Mouse (Mus musculus) cortical plate, adult 2 months (tissue): ENCODE measurements around the gene Usp3. TPM values are rescaled to one million over a fixed set of nuclear protein-coding genes. Genes with fewer than 3 reads are reported as not detected.

Experiments
- H3K27ac ChIP-seq: fragments of 200-500 bp; 2 replicates; pipeline ENCODE4 v1.5.1; 2012; ENCODE audit warnings: low read length, control low read depth, inconsistent platforms; ENCODE audit not compliant: insufficient read depth
- H3K4me1 ChIP-seq: fragments of 200-500 bp; 2 replicates; pipeline ENCODE4 v1.6.1; 2011; ENCODE audit warnings: low read length; ENCODE audit not compliant: control insufficient read depth, insufficient read depth
- H3K4me3 ChIP-seq: fragments of 200-500 bp; 2 replicates; pipeline ENCODE4 v1.5.1; 2011; ENCODE audit warnings: mild to moderate bottlenecking, low read length, control low read depth; ENCODE audit not compliant: insufficient read depth
- CTCF ChIP-seq: fragments of 200-500 bp; IDR thresholded peaks from 2 replicates; pipeline ENCODE4 v1.5.1; 2011; ENCODE audit warnings: mild to moderate bottlenecking, control low read depth, low read length; ENCODE audit not compliant: insufficient read depth; ENCODE audit errors: extremely low read depth
- POLR2A ChIP-seq: fragments of 200-500 bp; IDR thresholded peaks from 2 replicates; pipeline ENCODE4 v1.6.1; 2011; ENCODE audit warnings: mild to moderate bottlenecking, low read length, control low read depth; ENCODE audit not compliant: insufficient read depth; ENCODE audit errors: extremely low read depth
- polyA plus RNA-seq: library from polyadenylated mRNA; depleted of rRNA; stranded (reverse); fragments of >200 nt; gene quantifications from 2 replicates; pipeline ENCODE4 v1.2.3, GENCODE M21; 2012; rRNA removed

Usp3 gene
- polyA plus RNA-seq, result 26.7 and 30.6 TPM in 2 replicates

DNA sequence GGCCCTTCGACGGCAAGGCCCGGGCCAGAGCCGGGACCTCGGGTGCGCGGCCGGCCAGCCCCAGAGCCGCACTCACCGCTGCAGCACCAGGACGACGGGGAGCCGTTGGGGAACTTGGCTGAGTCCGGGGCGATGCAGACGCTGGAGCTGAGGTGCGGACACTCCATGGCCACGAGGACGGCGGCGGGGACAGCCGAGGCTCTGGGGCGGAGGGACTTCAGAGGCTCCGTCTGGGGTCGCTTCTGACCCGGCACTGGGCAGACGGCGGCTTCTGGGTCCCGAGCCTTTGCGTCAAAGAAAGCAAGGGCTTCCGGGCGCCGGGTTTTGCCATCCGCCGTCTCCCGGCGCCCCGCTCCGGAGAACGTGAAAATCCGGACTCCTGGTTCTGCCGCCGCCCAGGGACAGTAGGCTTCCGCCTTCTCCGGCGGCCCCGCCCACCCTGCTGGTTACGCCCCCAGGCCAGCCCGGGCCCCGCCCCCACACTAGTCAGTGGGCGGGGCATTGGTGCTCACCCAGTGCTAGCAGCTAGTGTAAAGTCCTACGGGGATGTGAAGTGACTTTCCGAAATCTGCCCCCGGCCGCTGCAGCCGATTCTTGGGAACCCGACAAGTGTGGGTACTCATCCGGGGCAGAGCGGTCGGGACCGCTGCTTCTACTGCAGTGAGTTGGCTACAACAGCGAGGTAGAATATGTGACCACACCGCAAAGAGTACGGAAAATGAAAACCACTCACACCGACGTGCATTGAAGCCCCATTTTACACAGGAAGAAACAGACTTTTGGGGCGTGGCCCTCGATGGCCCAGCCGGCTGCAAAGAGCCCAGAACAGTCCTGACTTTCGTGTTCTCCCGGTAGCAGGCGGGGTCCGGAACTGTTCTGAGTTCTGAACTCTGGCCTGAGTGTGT lies at the start of gene Usp3:
Gene Usp3 (minus strand): TSS at position 435 of the 905 bp plus-strand sequence.
- H3K27ac ChIP-seq, result peak within 1 kb of the TSS; percentile 90
- peak within 1 kb of the TSS; percentile 42 for H3K4me3 ChIP-seq
- peaks cover 2% of the 10 kb centered on the region for H3K4me1 ChIP-seq
- no peak for TF ChIP-seq CTCF
- 0 out of 2 replicates have a peak, but pooled peaks have one; percentile 24 for TF ChIP-seq POLR2A

DNA sequence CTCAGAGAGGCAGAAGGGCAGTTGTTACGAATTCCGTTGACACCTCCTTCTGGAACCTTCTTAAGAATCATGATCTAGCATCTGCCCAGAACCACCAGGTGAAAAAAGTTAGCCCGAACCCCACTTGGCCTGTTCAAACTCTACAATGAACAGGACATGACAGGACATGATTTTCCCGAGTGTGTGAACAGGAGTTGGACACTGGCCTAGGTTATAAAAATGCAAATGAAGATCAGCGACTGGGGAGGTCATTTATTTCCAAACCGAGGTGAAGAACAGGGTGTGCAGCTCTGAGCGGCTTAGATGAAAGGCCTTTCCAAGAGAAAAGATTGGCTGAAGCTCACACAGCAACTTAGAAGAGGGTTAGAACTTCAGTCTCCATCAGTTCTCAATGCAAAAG lies 47.5 kb upstream of the Usp3 start:
- Histone ChIP-seq H3K27ac (no peak overlapping the region), H3K4me3 (no peak overlapping the region), H3K4me1 (no peaks in the 10 kb centered on the region)
- TF ChIP-seq POLR2A (no peak), CTCF (no peak)

DNA sequence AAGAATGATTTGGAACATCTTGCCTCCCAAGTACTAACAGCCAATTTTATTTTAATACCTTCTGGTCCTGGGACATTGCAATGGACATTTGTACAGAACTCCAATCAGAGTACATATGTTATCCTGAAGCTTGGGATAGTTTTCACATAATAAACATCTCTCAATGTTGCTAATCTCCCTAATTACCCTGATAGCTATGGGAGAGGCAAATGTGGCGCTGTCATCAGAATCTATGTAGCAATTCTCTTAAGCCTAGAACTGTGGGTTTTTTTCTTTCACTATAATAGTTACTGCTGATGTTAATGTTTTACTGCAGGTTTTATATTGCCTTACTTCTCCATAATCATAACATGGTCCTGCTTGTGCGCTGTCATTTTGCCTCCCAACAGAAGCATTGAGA lies 46.7 kb upstream of the Usp3 start:
- no peak overlapping the region for H3K27ac ChIP-seq
- H3K4me1 ChIP-seq, result no peaks in the 10 kb centered on the region
- H3K4me3 ChIP-seq, result no peak overlapping the region
- TF ChIP-seq CTCF (no peak), POLR2A (no peak)

DNA sequence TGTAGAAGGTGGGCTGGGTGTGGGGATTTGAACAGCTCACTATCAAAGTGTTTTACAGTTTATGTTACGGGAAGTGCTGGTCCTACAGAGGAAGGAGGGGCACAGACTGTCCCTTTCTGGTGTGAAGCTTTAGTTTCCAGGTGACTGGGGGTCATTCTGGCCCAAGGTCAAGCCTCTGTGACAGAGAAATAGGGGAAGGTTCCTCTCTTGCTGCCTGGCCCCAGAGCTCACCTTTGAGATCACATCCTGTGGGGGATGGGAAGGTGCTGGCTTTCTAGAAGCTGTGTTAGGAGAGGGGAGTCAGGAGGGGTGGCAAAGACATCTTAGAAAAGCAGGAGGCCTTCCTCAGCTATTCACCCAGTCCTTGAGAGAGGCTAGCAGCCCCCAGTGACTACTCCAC lies 39.5 kb upstream of the Usp3 start:
- no peak overlapping the region for H3K27ac ChIP-seq

DNA sequence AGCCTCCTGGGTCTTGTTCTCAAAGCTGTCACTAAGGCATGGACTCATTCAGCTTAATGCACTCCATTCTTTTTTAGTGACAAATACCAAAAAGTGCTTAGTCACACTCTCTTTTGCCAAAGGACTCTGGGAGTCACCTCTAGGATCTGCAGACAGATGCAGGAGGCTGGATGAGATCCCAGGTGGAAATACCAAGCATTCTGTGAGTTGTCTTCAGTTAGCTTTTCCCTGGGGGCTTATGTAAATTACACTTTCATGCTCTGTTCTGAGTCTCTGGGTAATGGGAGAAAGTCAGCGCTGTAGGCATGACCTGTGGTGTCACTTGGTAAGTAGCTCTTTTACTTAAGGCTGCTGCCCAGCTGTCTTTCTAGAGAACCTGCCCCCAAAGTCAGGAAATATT lies 38.0 kb upstream of the Usp3 start:
- H3K4me1 ChIP-seq, result no peaks in the 10 kb centered on the region
- H3K27ac ChIP-seq, result no peak overlapping the region
- no peak overlapping the region for H3K4me3 ChIP-seq
- TF ChIP-seq POLR2A (no peak), CTCF (no peak)

More for the DNA sequence above, 39.5 kb upstream of the Usp3 start:
- H3K4me1 ChIP-seq, result no peaks in the 10 kb centered on the region
- no peak overlapping the region for H3K4me3 ChIP-seq
- no peak for TF ChIP-seq POLR2A
- no peak for TF ChIP-seq CTCF

DNA sequence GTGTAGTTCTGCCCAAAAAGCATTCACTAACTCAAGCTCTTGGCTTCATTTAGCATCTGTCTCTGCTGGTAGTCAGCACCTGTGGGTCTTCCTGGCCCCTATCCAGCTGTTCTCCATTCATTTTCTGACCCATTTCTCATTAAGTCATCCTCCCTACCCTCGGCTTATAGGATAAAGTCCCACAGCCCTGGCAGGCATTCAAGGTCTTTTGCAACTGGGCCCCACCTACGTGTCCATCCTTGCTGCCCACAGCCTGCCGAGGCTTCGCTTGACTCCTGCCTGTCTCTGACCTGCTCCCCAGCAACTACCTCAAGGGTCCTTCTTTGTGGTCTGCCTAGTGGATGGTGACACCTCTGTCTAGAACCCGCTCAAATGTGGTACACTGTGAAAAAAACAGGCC lies 33.7 kb upstream of the Usp3 start:
- H3K4me3 ChIP-seq, result no peak overlapping the region
- TF ChIP-seq CTCF, result no peak
- TF ChIP-seq POLR2A, result no peak
- no peak overlapping the region for H3K27ac ChIP-seq
- H3K4me1 ChIP-seq, result no peaks in the 10 kb centered on the region

DNA sequence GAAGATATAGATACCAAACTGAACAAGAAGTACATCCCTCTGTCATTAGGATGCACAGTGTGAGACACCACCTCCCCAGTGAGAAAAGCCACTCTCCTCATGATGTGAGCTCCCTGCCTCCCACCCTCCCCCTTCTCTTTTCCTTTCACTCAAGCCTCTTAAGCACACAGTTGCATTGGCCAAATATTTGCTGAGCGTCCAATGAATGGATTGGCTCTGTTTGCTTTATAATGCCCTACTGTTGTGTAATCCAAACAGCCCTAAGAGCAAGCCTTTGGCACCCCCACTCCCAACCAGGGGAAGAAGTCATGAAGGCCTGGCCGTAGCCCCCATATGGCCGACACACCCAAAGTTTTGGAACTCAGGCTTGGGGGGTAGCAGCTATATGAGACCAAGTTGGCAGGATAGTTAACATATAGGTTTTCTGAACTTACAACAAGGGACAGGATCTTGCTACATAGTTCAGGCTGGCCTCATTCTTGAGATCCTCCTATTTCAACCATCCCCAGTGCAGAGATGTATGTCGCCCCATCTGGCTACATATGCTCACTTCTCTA lies 33.1 kb upstream of the Usp3 start:
- TF ChIP-seq POLR2A (no peak), CTCF (no peak)
- H3K27ac ChIP-seq, result no peak overlapping the region
- H3K4me3 ChIP-seq, result no peak overlapping the region
- H3K4me1 ChIP-seq, result no peaks in the 10 kb centered on the region

DNA sequence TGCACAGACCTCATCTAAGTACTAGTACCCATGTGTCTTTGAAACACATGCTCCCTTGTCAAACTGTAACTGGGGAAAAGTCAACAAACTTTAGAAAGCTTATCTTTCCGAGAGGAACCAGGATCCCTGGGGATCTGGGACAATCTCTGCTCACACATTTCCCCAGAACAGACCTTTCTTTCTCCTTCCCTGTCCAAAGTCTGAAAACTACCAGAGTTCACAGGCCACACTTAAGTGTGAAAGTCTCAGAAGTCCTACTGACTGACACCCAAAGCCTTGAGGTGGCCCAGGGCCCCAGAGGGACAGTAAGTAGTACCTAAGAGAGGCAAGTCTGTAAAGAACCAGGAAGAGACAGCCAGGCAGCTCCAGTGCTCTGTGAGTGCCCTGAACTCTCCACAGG lies 31.9 kb upstream of the Usp3 start:
- Histone ChIP-seq H3K4me1 (peaks cover 1% of the 10 kb centered on the region; the same call in 1 of the 2 replicates), H3K27ac (no peak overlapping the region), H3K4me3 (no peak overlapping the region)
- TF ChIP-seq POLR2A, result no peak
- TF ChIP-seq CTCF, result no peak

DNA sequence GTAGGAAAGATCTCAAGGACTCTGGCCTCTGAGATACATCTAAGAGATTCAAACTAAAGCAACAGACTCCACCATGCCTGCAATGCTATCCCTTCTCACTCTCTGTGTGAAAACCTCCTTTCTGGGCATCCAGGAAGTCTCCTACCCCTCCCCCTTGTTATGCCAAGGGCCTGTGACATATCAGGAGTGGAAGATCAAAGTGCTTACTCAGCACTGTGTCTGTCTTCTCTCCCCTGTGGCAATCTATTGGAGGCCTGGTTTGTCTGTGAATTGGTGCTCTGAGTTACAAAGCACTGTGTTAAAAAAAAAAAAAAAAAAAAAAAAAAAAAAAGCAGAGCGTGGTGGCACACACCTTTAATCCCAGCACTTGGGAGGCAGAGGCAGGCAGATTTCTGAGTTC lies 30.7 kb upstream of the Usp3 start:
- no peak overlapping the region for H3K27ac ChIP-seq
- no peak overlapping the region for H3K4me3 ChIP-seq
- TF ChIP-seq CTCF (no peak), POLR2A (no peak)
- peaks cover 1% of the 10 kb centered on the region; the same call in 1 of the 2 replicates for H3K4me1 ChIP-seq

DNA sequence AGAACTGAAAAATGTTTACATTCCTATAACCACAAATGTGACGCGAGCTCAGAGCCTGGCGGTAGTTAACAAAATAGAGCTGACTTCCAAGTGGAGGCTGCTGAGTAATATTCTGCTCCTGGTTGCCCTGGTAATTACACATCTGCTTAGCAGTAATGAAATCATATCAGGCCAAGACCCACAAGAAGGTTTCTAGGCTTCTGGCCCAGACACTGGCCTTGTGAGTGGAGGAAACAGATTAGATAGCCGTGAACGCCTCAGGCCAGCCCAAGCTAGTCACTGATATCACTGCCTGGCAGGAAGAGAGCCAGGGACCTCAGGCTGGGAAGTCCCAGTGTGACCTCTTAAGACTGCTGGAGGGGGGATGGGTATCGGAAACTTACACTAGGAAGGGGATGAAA lies 27.6 kb upstream of the Usp3 start:
- TF ChIP-seq CTCF (no peak), POLR2A (no peak)
- H3K4me3 ChIP-seq, result no peak overlapping the region
- H3K27ac ChIP-seq, result no peak overlapping the region
- peaks cover 1% of the 10 kb centered on the region; the same call in 1 of the 2 replicates for H3K4me1 ChIP-seq
